Mouse (Mus musculus): ENCODE measurements around the gene Gm3327. TPM values are rescaled to one million over a fixed set of nuclear protein-coding genes. Genes with fewer than 3 reads are reported as not detected.
"Not testable (repeated sequence)": the region's sequence is repeated elsewhere in the genome, so short reads cannot be mapped to it uniquely, and the experiment has no call there.

The Gm3327 gene
- not detected in 2 replicates for polyA plus RNA-seq (2015; fragmentation: Nextera tagmentation; extraction: Ambion mirVana)

DNA sequence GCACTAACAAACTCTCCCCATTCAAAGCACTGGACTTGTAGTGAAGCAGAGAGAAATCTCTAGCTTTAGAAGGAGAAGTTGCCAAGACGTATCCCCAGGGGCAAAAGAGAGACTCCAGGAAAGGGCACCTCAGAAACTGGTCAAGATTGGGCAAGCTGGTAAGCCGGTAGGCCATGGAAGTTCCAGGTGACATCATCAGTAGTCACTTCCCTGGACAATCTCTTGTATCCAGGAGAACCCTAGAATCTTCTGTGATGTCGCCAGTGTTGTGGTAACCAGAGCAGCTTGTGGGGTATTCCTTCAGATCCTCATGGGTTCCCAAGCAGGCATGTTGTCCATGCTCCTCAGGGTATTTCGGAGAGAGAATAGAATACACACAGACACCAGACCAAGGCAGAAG lies at the start of gene Gm3327:
Gene Gm3327 (plus strand): TSS at position 301 of the 400 bp plus-strand sequence.
- not testable (repeated sequence) for H3K4me3 ChIP-seq; H3K36me3 ChIP-seq (replicated peaks); H3K4me2 ChIP-seq; ATAC-seq (replicated peaks); H3K4me1 ChIP-seq; H3K27ac ChIP-seq; H3K9me3 ChIP-seq; H3K9ac ChIP-seq; H3K27me3 ChIP-seq (replicated peaks)
- 87% methylated on average over 4 of the region's 4 CpGs for WGBS

DNA sequence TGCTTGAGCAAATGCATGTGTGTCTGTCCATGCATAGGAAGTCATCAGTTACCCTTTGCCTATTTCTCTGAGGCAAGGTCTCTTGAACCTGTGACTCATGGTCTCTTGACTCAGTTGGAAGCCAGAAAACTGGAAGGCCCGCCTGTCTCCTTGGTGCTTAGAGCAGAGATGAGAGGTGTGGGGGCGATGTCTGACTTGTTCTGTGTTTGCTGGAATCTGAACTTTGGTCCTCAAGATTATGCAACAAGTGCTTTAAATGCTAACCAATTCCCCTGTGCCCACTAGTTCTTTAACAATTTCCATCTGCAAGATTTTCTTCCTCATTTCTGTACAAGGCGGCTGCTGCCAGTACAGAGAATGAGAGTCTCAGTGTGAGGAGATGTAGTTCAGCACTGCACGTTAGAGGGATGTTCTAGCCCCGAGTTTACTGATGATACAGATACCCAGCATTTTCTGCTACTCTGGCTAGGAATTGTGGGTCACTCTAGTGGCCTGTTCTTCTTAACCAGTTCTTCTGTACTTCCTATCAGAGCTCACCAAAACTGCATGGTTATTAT lies 45.8 kb upstream of the Gm3327 start:
- H3K9me3 ChIP-seq; H3K27ac ChIP-seq; H3K4me2 ChIP-seq; H3K27me3 ChIP-seq (replicated peaks); H3K4me1 ChIP-seq; H3K36me3 ChIP-seq (replicated peaks); ATAC-seq (replicated peaks); H3K9ac ChIP-seq; H3K4me3 ChIP-seq: not testable (repeated sequence)
- 86% methylated on average over 5 of the region's 5 CpGs for WGBS

DNA sequence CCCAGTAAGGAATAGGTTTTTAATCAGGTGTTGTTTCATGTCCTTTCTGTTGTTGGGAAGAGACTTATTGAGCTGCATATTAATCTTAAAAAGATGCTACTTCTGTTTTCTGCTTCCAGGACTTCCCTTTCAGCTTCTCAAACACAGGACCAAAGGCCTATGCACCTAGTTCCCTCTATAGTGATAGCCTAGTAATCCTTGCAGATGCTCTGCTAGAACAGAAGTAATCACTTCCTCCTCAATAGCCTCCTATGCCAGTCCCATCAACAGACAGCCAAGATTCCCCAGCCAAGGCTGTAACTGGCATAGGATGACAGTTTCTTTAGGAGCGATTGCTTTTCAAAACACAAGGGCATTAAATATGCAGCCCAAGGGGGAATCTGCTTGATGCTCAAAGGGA lies 37.1 kb upstream of the Gm3327 start:
- 82% methylated on average over 1 of the region's 1 CpGs for WGBS
- H3K27ac ChIP-seq; H3K36me3 ChIP-seq (replicated peaks); H3K4me3 ChIP-seq; ATAC-seq (replicated peaks); H3K9ac ChIP-seq; H3K27me3 ChIP-seq (replicated peaks); H3K4me2 ChIP-seq; H3K9me3 ChIP-seq; H3K4me1 ChIP-seq: not testable (repeated sequence)

DNA sequence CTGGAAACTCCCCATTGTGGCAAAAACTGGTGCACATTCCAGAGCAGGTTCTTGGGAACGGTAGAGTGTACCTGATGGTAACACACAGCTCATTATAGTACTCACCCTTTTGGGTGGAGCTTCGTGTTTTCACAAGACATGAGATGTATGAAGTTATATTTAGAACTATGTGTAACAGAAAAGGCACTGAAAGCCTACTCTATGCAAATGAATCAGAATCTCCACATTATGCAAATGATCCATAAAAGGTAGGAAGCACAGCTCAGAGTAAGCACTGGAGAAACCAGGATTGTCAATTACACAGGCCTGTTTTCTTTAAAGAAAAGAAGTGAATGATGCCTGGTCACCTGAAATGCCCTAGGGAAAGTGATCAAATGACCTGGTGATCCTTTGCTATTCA lies 36.1 kb upstream of the Gm3327 start:
- not testable (repeated sequence) for H3K9me3 ChIP-seq; H3K9ac ChIP-seq; H3K4me3 ChIP-seq; H3K27me3 ChIP-seq (replicated peaks); ATAC-seq (replicated peaks); H3K36me3 ChIP-seq (replicated peaks); H3K27ac ChIP-seq; H3K4me2 ChIP-seq; H3K4me1 ChIP-seq
- 74% methylated on average over 2 of the region's 2 CpGs for WGBS

DNA sequence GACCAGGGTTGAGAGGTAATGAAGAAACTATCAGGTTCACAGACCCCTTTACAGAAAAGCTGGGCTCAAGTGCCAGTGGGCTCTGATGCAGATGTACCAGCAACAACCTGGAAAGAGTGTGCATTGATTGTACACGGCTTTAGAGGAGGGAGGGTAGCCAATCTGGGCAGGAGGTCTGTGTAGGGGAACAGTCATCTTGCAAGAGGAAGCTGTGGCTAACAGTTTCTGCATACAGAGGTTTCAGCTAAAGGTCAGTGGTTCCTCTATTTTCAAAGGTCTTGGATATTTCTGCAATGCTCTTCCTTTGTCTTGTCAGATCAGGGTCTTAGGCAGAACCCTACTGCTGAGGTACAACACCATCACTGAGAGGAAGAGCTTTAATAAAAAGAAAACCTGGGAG lies 32.1 kb upstream of the Gm3327 start:
- not testable (repeated sequence) for H3K9ac ChIP-seq; H3K4me3 ChIP-seq; H3K27ac ChIP-seq; H3K27me3 ChIP-seq (replicated peaks); H3K36me3 ChIP-seq (replicated peaks); H3K4me1 ChIP-seq; H3K9me3 ChIP-seq; H3K4me2 ChIP-seq; ATAC-seq (replicated peaks)
- 68% methylated on average over 1 of the region's 1 CpGs for WGBS

DNA sequence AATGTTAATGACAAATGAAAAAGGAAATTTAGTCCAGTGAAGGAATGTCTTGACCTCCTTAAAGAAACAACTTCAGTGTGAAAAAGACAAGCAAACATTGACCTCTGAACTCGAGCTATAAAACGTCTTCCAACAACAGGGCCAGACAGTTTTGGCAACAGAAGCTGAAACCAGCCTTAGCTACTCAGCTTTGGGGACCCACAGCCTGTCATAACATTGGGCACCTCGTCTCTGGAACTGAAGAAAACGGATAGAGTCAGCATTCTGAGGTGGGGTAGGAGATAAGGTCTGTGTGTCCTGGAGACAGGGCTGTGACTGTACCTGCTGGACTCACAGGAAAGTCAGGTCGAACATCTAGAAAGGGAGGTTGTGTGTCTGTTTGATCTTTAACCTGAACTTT lies 29.2 kb upstream of the Gm3327 start:
- H3K27ac ChIP-seq; H3K4me2 ChIP-seq; H3K27me3 ChIP-seq (replicated peaks); ATAC-seq (replicated peaks); H3K9me3 ChIP-seq; H3K9ac ChIP-seq; H3K36me3 ChIP-seq (replicated peaks); H3K4me3 ChIP-seq; H3K4me1 ChIP-seq: not testable (repeated sequence)
- 73% methylated on average over 5 of the region's 5 CpGs for WGBS

DNA sequence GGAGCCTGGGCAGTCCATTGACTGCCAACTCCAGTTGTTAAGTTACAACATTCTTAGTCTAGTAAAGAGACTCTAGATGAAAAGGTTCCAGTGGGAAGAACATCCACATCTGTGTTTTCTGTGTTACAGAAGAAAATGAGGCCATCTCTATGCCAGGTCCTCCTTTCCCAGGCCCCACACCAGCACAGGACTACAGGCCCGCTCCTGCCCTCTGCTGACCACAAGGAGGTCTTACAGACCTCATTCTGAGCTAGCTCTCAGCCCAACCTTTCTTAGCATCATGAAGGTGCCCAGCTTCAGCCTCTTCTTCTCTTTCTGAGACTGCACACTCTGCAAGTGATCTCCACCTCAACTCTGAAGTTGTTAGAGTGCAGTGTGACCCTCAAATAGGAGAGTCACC lies 23.6 kb upstream of the Gm3327 start:
- WGBS: no CpG with 5 or more reads among the region's 1 CpGs
- H3K36me3 ChIP-seq (replicated peaks); H3K9ac ChIP-seq; H3K27ac ChIP-seq; H3K4me2 ChIP-seq; H3K4me1 ChIP-seq; H3K27me3 ChIP-seq (replicated peaks); ATAC-seq (replicated peaks); H3K4me3 ChIP-seq; H3K9me3 ChIP-seq: not testable (repeated sequence)

DNA sequence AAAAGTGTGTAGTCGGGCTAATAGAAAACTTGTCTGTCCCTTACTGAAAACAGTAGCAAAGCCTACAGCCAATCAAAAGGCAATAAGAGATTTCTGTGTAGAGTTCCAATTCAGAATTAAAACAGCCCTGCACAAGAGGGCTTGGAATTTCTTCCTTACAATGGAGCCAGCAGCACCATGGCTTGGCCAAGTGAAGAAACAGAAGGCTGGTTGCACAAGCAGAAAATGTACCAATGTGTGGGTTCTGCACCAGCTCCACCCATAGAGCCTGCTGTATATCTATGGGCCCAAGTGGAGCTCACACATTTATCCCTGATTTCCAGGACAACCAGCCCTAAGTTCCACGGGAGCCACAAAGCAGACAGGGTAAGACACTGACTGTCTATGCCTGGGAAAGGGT lies 21.3 kb upstream of the Gm3327 start, which contains the start of gene Ear2:
Gene Ear2 (plus strand): TSS at position 301 of the 400 bp plus-strand sequence.
- ATAC-seq (replicated peaks); H3K4me2 ChIP-seq; H3K27ac ChIP-seq; H3K4me1 ChIP-seq; H3K27me3 ChIP-seq (replicated peaks); H3K9me3 ChIP-seq; H3K4me3 ChIP-seq; H3K9ac ChIP-seq; H3K36me3 ChIP-seq (replicated peaks): not testable (repeated sequence)
- WGBS: 83% methylated on average over 2 of the region's 2 CpGs

DNA sequence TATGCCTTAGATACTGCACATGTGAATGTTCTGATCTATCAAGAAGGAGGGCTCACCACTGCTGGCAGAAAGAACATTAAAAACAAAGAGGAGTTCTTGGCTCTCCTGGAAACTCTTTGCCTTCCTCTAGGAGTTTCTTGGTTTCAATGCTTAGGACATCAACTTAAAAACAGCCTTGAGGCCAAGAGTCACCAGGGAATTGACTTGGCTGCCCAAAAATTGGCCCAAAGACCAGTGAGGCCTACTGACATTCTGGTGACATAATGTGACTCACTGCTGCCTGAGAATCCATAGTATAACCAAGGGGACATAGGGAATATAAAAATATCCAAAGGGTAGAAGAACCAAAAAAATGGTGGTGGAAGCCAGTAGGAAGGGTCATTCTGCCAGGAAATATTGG lies 12.7 kb upstream of the Gm3327 start:
- Histone ChIP-seq H3K27ac (no peak overlapping the region), H3K9me3 (no peaks in the 10 kb centered on the region), H3K4me1 (no peaks in the 10 kb centered on the region), H3K36me3 (replicated peaks) (no peaks in the 10 kb centered on the region), H3K4me3 (no peak overlapping the region), H3K9ac (no peak overlapping the region), H3K4me2 (no peak overlapping the region), H3K27me3 (replicated peaks) (no peaks in the 10 kb centered on the region)
- no peak for ATAC-seq (replicated peaks)

Other genes starting within 250 kb of the Gm3327 start
- gene Ear1, start 248.3 kb upstream of the Gm3327 start, polyA plus RNA-seq (2015; fragmentation: Nextera tagmentation; extraction: Ambion mirVana): not detected in 2 replicates
- gene Ear10, start 200.3 kb upstream of the Gm3327 start, polyA plus RNA-seq (2015; fragmentation: Nextera tagmentation; extraction: Ambion mirVana): not detected in 2 replicates
- 4.9 and 5.8 TPM in 2 replicates for gene Gm8113, start 198.5 kb upstream of the Gm3327 start, polyA plus RNA-seq (2015; fragmentation: Nextera tagmentation; extraction: Ambion mirVana)
- gene Ang5, start 166.8 kb upstream of the Gm3327 start, polyA plus RNA-seq (2015; fragmentation: Nextera tagmentation; extraction: Ambion mirVana): not detected in 2 replicates
- not detected in 2 replicates for gene Ang6, start 121.6 kb upstream of the Gm3327 start, polyA plus RNA-seq (2015; fragmentation: Nextera tagmentation; extraction: Ambion mirVana)
- gene Ear2, start 21.2 kb upstream of the Gm3327 start, polyA plus RNA-seq (2015; fragmentation: Nextera tagmentation; extraction: Ambion mirVana): not detected in 2 replicates
- gene Gm8212, start 73.8 kb downstream of the Gm3327 start, polyA plus RNA-seq (2015; fragmentation: Nextera tagmentation; extraction: Ambion mirVana): 0.12 TPM in 1 of 2 replicates, not detected in the other
- not detected in 2 replicates for gene 4930503E14Rik, start 89.4 kb downstream of the Gm3327 start, polyA plus RNA-seq (2015; fragmentation: Nextera tagmentation; extraction: Ambion mirVana)
- not detected in 2 replicates for gene Gm8220, start 161.7 kb downstream of the Gm3327 start, polyA plus RNA-seq (2015; fragmentation: Nextera tagmentation; extraction: Ambion mirVana)
- not detected in 2 replicates for gene Gm5930, start 214.7 kb downstream of the Gm3327 start, polyA plus RNA-seq (2015; fragmentation: Nextera tagmentation; extraction: Ambion mirVana)
- gene Gm8229, start 241.5 kb downstream of the Gm3327 start, polyA plus RNA-seq (2015; fragmentation: Nextera tagmentation; extraction: Ambion mirVana): not detected in 2 replicates

Measured in midbrain, embryonic 15.5 days (tissue).